Comparison of ENCODE assay signal across 27 mouse cellular contexts in the genomic region with DNA sequence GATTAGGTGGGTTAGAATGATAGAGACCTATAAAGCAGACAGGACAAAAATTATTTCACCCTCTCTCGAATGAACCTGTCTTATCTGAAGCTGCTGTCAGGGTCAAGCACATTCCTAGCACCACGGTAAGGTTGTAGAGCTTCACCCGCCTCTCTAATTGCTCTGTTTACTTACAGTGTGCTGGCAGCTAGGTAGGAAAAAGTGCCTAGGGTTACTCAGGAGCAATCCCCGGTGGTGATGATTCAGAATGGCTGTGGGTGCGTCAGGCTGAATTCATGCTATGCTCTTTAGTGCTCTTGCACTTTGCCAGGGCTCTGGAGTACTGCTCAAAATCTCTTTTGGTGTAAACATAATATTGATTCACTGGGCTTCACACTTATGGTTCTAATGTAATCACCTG. TPM values are rescaled to one million over a fixed set of nuclear protein-coding genes. Genes with fewer than 3 reads are reported as not detected.
DNase-seq lines count a peak whose midpoint lies in the region; ATAC-seq and TF ChIP-seq lines count a peak whose summit lies in the region.
"Had no signal": no experiment of that assay in that cellular context is flagged by ENCODE, and none has a peak within 500 bp of the region (broad histone marks: within the 10 kb centered on the region; RNA-seq: fewer than 3 reads in every experiment).

No protein-coding gene starts in this region.

- DNase-seq in lung, postnatal 0 days (ENCODE audit: low spot score), result peak; percentile 38
- DNase-seq in lung, adult 18-20 months, result no peak
- DNase-seq in 3T3-L1 (ENCODE audit: low read depth, low spot score), result peak; percentile 40
- peak; percentile 9 for DNase-seq in NIH3T3 (ENCODE audit: low read depth)
- DNase-seq in stomach, postnatal 0 days (ENCODE audit: low spot score), result peak; percentile 44
- DNase-seq in kidney, postnatal 36 days, result no peak
- DNase-seq: adrenal gland, adult 8-10 months; adrenal gland, postnatal 14 days; adrenal gland, postnatal 36 days; B cell, adult 2 months; cerebellum, adult 11-12 months; cerebellum, adult 2 months; cerebellum, adult 9-11 months; cerebellum, postnatal 14 days; cerebellum, postnatal 36 days; embryo, embryonic 11 days; forebrain, postnatal 0 days had no signal

- no peak for TF ChIP-seq EP300 in lung, postnatal 0 days (IDR thresholded peaks at IDR 0.05)
- no peak for TF ChIP-seq EP300 in stomach, postnatal 0 days (optimal IDR thresholded peaks at IDR 0.05)

- H3K27me3 ChIP-seq in lung, postnatal 0 days (replicated peaks; ENCODE audit: insufficient read depth, low read length), result no peaks in the 10 kb centered on the region
- H3K27me3 ChIP-seq in stomach, postnatal 0 days (ENCODE audit: control insufficient read depth, insufficient read depth, low read length), result no peaks in the 10 kb centered on the region
- H3K27me3 ChIP-seq: CH12.LX; embryonic facial prominence, embryonic 13.5 days; embryonic facial prominence, embryonic 15.5 days; forebrain, embryonic 13.5 days; forebrain, embryonic 15.5 days had no signal

- no peak for TF ChIP-seq CTCF in lung, postnatal 0 days (IDR thresholded peaks at IDR 0.05)
- peak; percentile 27 for TF ChIP-seq CTCF in stomach, postnatal 0 days (IDR thresholded peaks at IDR 0.05; ENCODE audit: low read depth)

- H3K9ac ChIP-seq in lung, postnatal 0 days (replicated peaks; ENCODE audit: low read depth), result no peak overlapping the region
- no peak overlapping the region for H3K9ac ChIP-seq in stomach, postnatal 0 days (ENCODE audit: low read length)
- H3K9ac ChIP-seq: embryonic facial prominence, embryonic 13.5 days; embryonic facial prominence, embryonic 15.5 days; forebrain, embryonic 13.5 days; forebrain, embryonic 15.5 days; forebrain, postnatal 0 days had no signal

- H3K9me3 ChIP-seq in lung, postnatal 0 days (ENCODE audit: low read length), result no peaks in the 10 kb centered on the region
- H3K9me3 ChIP-seq in stomach, postnatal 0 days (ENCODE audit: control insufficient read depth, low read length), result no peaks in the 10 kb centered on the region
- H3K9me3 ChIP-seq: embryonic facial prominence, embryonic 13.5 days; embryonic facial prominence, embryonic 15.5 days; forebrain, embryonic 13.5 days; forebrain, embryonic 15.5 days had no signal

- no peak overlapping the region for H3K4me2 ChIP-seq in lung, postnatal 0 days (replicated peaks; ENCODE audit: low read depth, low read length)
- H3K4me2 ChIP-seq in stomach, postnatal 0 days (replicated peaks; ENCODE audit: low read depth), result no peak overlapping the region
- H3K4me2 ChIP-seq: embryonic facial prominence, embryonic 13.5 days; embryonic facial prominence, embryonic 15.5 days; forebrain, embryonic 13.5 days; forebrain, embryonic 15.5 days had no signal

- H3K4me1 ChIP-seq in lung, postnatal 0 days (ENCODE audit: insufficient read depth, low read depth, low read length), result no peaks in the 10 kb centered on the region
- no peaks in the 10 kb centered on the region for H3K4me1 ChIP-seq in stomach, postnatal 0 days (replicated peaks; ENCODE audit: control insufficient read depth, insufficient read depth)

- ATAC-seq in lung, postnatal 0 days, result peak; percentile 65
- ATAC-seq in stomach, postnatal 0 days (ENCODE audit: low FRiP score, low TSS enrichment), result peak; percentile 79
- no peak for ATAC-seq in erythroid progenitor cell, adult 5-6 weeks (replicated peaks; ENCODE audit: low FRiP score, poor library complexity, severe bottlenecking)
- ATAC-seq: activated CD4-positive, CD25-positive, alpha-beta regulatory T cell, adult 4 months; CD4-positive, CD25-positive, alpha-beta regulatory T cell, adult 4 months; forebrain, embryonic 13.5 days; forebrain, embryonic 15.5 days; forebrain, postnatal 0 days had no signal

- H3K27ac ChIP-seq in lung, postnatal 0 days (ENCODE audit: low read length), result no peak overlapping the region
- no peak overlapping the region for H3K27ac ChIP-seq in stomach, postnatal 0 days (replicated peaks)
- H3K27ac ChIP-seq: embryonic facial prominence, embryonic 13.5 days; embryonic facial prominence, embryonic 15.5 days; forebrain, embryonic 13.5 days; forebrain, embryonic 15.5 days had no signal

- 30% methylated on average over 5 of the region's 5 CpGs for WGBS in lung, postnatal 0 days
- WGBS in stomach, postnatal 0 days, result 18% methylated on average over 5 of the region's 5 CpGs

- no peak overlapping the region for H3K4me3 ChIP-seq in lung, postnatal 0 days (ENCODE audit: low read depth, low read length)
- H3K4me3 ChIP-seq in stomach, postnatal 0 days (ENCODE audit: low read depth, low read length), result no peak overlapping the region
- H3K4me3 ChIP-seq: embryonic facial prominence, embryonic 13.5 days; embryonic facial prominence, embryonic 15.5 days; erythroblast, embryonic 14.5 days; forebrain, embryonic 13.5 days; forebrain, embryonic 15.5 days had no signal

- no peaks in the 10 kb centered on the region for H3K36me3 ChIP-seq in lung, postnatal 0 days (ENCODE audit: insufficient read depth, low read length)
- H3K36me3 ChIP-seq in stomach, postnatal 0 days (ENCODE audit: control insufficient read depth, insufficient read depth, low read length), result no peaks in the 10 kb centered on the region
- H3K36me3 ChIP-seq: embryonic facial prominence, embryonic 13.5 days; embryonic facial prominence, embryonic 15.5 days; forebrain, embryonic 15.5 days; G1E had no signal

RNA-seq across cellular contexts. Expression of gene Btbd3, which starts 13.9 kb away (rescaled TPM):
- polyA plus RNA-seq in lung, postnatal 0 days (2015; fragmentation: Nextera tagmentation; extraction: Ambion mirVana), result 53.7 and 58.6 TPM in 2 replicates
- polyA plus RNA-seq in stomach, postnatal 0 days (2015; fragmentation: Nextera tagmentation; extraction: Ambion mirVana), result 23.7 and 24.7 TPM in 2 replicates
- not detected in 2 replicates for total RNA-seq in erythroid progenitor cell, adult 5-6 weeks (2015; ENCODE audit: low replicate concordance)
- total RNA-seq in erythroid progenitor cell, adult 5-6 weeks (2017; ENCODE audit: low replicate concordance), result not detected in 2 replicates
- total RNA-seq: CH12.LX had no signal
- polyA plus RNA-seq: activated CD4-positive, CD25-positive, alpha-beta regulatory T cell, adult 4 months; CD4-positive, CD25-positive, alpha-beta regulatory T cell, adult 4 months; erythroblast, embryonic 14.5 days; G1E had no signal

Comparison
In these comparisons a context has a peak if more than half of its experiments do, and no peak if none do; other contexts are left out.
1. DNase-seq: peak in lung, postnatal 0 days (single experiment), 3T3-L1 (single experiment), NIH3T3 (single experiment) and stomach, postnatal 0 days (single experiment); none in lung, adult 18-20 months (0 of 2) and kidney, postnatal 36 days (0 of 2).